Mouse (Mus musculus): Measurements from ENCODE around the gene Atp6v1c2.

GRCm38 (mm10) chr12:17235535-17236313 is 93.4 kb downstream of the Atp6v1c2 start:
- TF ChIP-seq CTCF (IDR thresholded peaks at IDR 0.05; ENCODE audit: insufficient read depth, low read length): no peak
- no peak for TF ChIP-seq POLR2A (IDR thresholded peaks at IDR 0.05; ENCODE audit: borderline replicate concordance, extremely low read depth, low read depth, low read length)
